Mouse (Mus musculus) CH12.LX (cell line): Measurements from ENCODE around the gene Maco1. TPM values are rescaled to one million over a fixed set of nuclear protein-coding genes. Genes with fewer than 3 reads are reported as not detected.

ENCODE experiments used
- DNase-seq: peaks from one replicate; pipeline ENCODE4 v3.0.0-alpha.2; 2013; ENCODE audit errors: extremely low read depth
- H3K27ac ChIP-seq: 2 replicates; pipeline ENCODE4 v1.5.1; 2012; ENCODE audit warnings: low read depth, mild to moderate bottlenecking, control low read depth, moderate library complexity; ENCODE audit not compliant: insufficient read depth
- H3K27me3 ChIP-seq: replicated peaks from 2 replicates; pipeline ENCODE3; 2012; ENCODE audit warnings: inconsistent platforms
- H3K36me3 ChIP-seq, 2 experiments: replicated peaks in 1 of 2; 2 replicates each; pipeline versions ENCODE3 to v1.6.1; 2012; ENCODE audit warnings: inconsistent platforms in 1 of 2, low read length in 1 of 2, mild to moderate bottlenecking in 1 of 2, mixed read lengths in 1 of 2, moderate library complexity in 1 of 2; ENCODE audit not compliant: control insufficient read depth in 1 of 2, insufficient read depth in 1 of 2
- H3K4me1 ChIP-seq, 2 experiments: 2 replicates each; pipeline ENCODE4 v1.6.1; 2012; ENCODE audit warnings: inconsistent platforms in 1 of 2, moderate library complexity in 1 of 2; ENCODE audit not compliant: insufficient read depth in 2 of 2, control insufficient read depth in 1 of 2
- H3K4me2 ChIP-seq: 2 replicates; pipeline ENCODE4 v1.6.1; 2012; ENCODE audit warnings: low read depth, mild to moderate bottlenecking, control low read depth; ENCODE audit not compliant: poor library complexity, insufficient read depth, severe bottlenecking
- H3K4me3 ChIP-seq, 3 experiments: fragments of 150-350 bp in 1 of 3; sonication (generic) in 1 of 3; replicated peaks in 1 of 3; 2 replicates each; pipeline versions ENCODE3 to v1.5.1; 2011 to 2012; ENCODE audit warnings: low read depth in 2 of 3, low read length in 2 of 3, mild to moderate bottlenecking in 2 of 3, moderate library complexity in 2 of 3, control low read depth in 1 of 3, improper control_type of control experiment in 1 of 3, inconsistent platforms in 1 of 3, mixed read lengths in 1 of 3; ENCODE audit not compliant: poor library complexity in 1 of 3
- H3K79me2 ChIP-seq: replicated peaks from 2 replicates; pipeline ENCODE4 v1.6.1; 2012; ENCODE audit warnings: mild to moderate bottlenecking, moderate library complexity; ENCODE audit not compliant: control insufficient read depth, poor library complexity, insufficient read depth, severe bottlenecking; ENCODE audit errors: extremely low read depth
- H3K9ac ChIP-seq: 2 replicates; pipeline ENCODE4 v1.6.1; 2012; ENCODE audit warnings: low read depth, mild to moderate bottlenecking, control low read depth, moderate library complexity; ENCODE audit not compliant: insufficient read depth
- H3K9me3 ChIP-seq: replicated peaks from 2 replicates; pipeline ENCODE3; 2012; ENCODE audit warnings: low read length, inconsistent platforms, mixed read lengths
- CHD1 ChIP-seq: IDR thresholded peaks from 2 replicates; pipeline ENCODE4 v1.6.1; 2012; ENCODE audit warnings: low read depth, low read length, improper control_type of control experiment, inconsistent platforms
- CHD2 ChIP-seq: IDR thresholded peaks from 2 replicates; pipeline ENCODE4 v1.6.1; 2011; ENCODE audit warnings: low read length, improper control_type of control experiment
- CTCF ChIP-seq, 2 experiments: IDR thresholded peaks in 1 of 2; conservative IDR thresholded peaks in 1 of 2; 2 replicates each; pipeline ENCODE4 v1.5.1; 2011 to 2012; ENCODE audit warnings: low read depth in 2 of 2, low read length in 2 of 2, improper control_type of control experiment in 1 of 2, inconsistent platforms in 1 of 2, mild to moderate bottlenecking in 1 of 2, moderate library complexity in 1 of 2
- E2F4 ChIP-seq: IDR thresholded peaks from 2 replicates; pipeline ENCODE4 v1.6.1; 2011; ENCODE audit warnings: low read depth, low read length, improper control_type of control experiment; ENCODE audit not compliant: insufficient replicate concordance
- EP300 ChIP-seq: IDR thresholded peaks from 2 replicates; pipeline ENCODE4 v1.6.1; 2011; ENCODE audit warnings: low read length, improper control_type of control experiment
- ETS1 ChIP-seq: conservative IDR thresholded peaks from 2 replicates; pipeline ENCODE4 v1.6.1; 2012; ENCODE audit warnings: low read depth, mild to moderate bottlenecking, inconsistent platforms, low read length, improper control_type of control experiment, moderate library complexity
- HCFC1 ChIP-seq: IDR thresholded peaks from 2 replicates; pipeline ENCODE4 v1.6.1; 2012; ENCODE audit warnings: low read depth, mild to moderate bottlenecking, inconsistent platforms, low read length, improper control_type of control experiment
- IRF4 ChIP-seq: IDR thresholded peaks from 2 replicates; pipeline ENCODE4 v1.6.1; 2014; ENCODE audit warnings: low read depth, mild to moderate bottlenecking, inconsistent platforms, low read length, improper control_type of control experiment
- JUND ChIP-seq: conservative IDR thresholded peaks from 2 replicates; pipeline ENCODE4 v1.6.1; 2011; ENCODE audit warnings: low read depth, low read length, improper control_type of control experiment
- KAT2A ChIP-seq: IDR thresholded peaks from 2 replicates; pipeline ENCODE4 v1.6.1; 2012; ENCODE audit warnings: low read length, improper control_type of control experiment, inconsistent platforms; ENCODE audit not compliant: insufficient replicate concordance
- MAX ChIP-seq: IDR thresholded peaks from 2 replicates; pipeline ENCODE4 v1.6.1; 2011; ENCODE audit warnings: low read length, improper control_type of control experiment
- MAZ ChIP-seq: IDR thresholded peaks from 2 replicates; pipeline ENCODE4 v1.6.1; 2012; ENCODE audit warnings: low read depth, mild to moderate bottlenecking, inconsistent platforms, low read length, improper control_type of control experiment, moderate library complexity
- MEF2A ChIP-seq: IDR thresholded peaks from 2 replicates; pipeline ENCODE4 v1.6.1; 2014; ENCODE audit warnings: low read depth, mild to moderate bottlenecking, inconsistent platforms, low read length, improper control_type of control experiment, borderline replicate concordance
- MXI1 ChIP-seq: IDR thresholded peaks from 2 replicates; pipeline ENCODE4 v1.6.1; 2011; ENCODE audit warnings: mild to moderate bottlenecking, low read depth, low read length, improper control_type of control experiment
- MYC ChIP-seq: IDR thresholded peaks from 2 replicates; pipeline ENCODE4 v1.6.1; 2011; ENCODE audit warnings: low read depth, mild to moderate bottlenecking, improper control_type of control experiment, low read length
- NELFE ChIP-seq: IDR thresholded peaks from 2 replicates; pipeline ENCODE4 v1.6.1; 2011; ENCODE audit warnings: low read depth, low read length, improper control_type of control experiment
- NRF1 ChIP-seq: IDR thresholded peaks from 2 replicates; pipeline ENCODE4 v1.6.1; 2014; ENCODE audit warnings: low read depth, mild to moderate bottlenecking, inconsistent platforms, low read length, improper control_type of control experiment, moderate library complexity
- PAX5 ChIP-seq: IDR thresholded peaks from 2 replicates; pipeline ENCODE4 v1.6.1; 2012; ENCODE audit warnings: low read length, inconsistent platforms, mixed read lengths
- POLR2A ChIP-seq: IDR thresholded peaks from 2 replicates; pipeline ENCODE4 v1.6.1; 2011; ENCODE audit warnings: low read depth, mild to moderate bottlenecking, improper control_type of control experiment, low read length
- SIN3A ChIP-seq: IDR thresholded peaks from 2 replicates; pipeline ENCODE4 v1.6.1; 2012; ENCODE audit warnings: low read length, improper control_type of control experiment, inconsistent platforms
- SMC3 ChIP-seq: IDR thresholded peaks from 2 replicates; pipeline ENCODE4 v1.6.1; 2011; ENCODE audit warnings: low read depth, low read length, improper control_type of control experiment
- TCF12 ChIP-seq: IDR thresholded peaks from 2 replicates; pipeline ENCODE4 v1.6.1; 2014; ENCODE audit warnings: low read depth, mild to moderate bottlenecking, inconsistent platforms, low read length, improper control_type of control experiment
- UBTF ChIP-seq: IDR thresholded peaks from 2 replicates; pipeline ENCODE4 v1.6.1; 2012; ENCODE audit warnings: low read depth, mild to moderate bottlenecking, inconsistent platforms, low read length, improper control_type of control experiment, moderate library complexity
- USF1 ChIP-seq: IDR thresholded peaks from 2 replicates; pipeline ENCODE4 v1.6.1; 2014; ENCODE audit warnings: low read depth, mild to moderate bottlenecking, inconsistent platforms, low read length, improper control_type of control experiment
- USF2 ChIP-seq: conservative IDR thresholded peaks from 2 replicates; pipeline ENCODE4 v1.6.1; 2011; ENCODE audit warnings: low read depth, low read length, improper control_type of control experiment
- ZMIZ1 ChIP-seq: IDR thresholded peaks from 2 replicates; pipeline ENCODE4 v1.6.1; 2012; ENCODE audit warnings: low read depth, mild to moderate bottlenecking, inconsistent platforms, low read length, improper control_type of control experiment
- dilution Hi-C: fragments of 300-500 bp; cut with MboI; formaldehyde crosslinking; loops from 2 replicates; pipeline ENCODE4 v1.14.3; 2020; ENCODE audit warnings: low sequenced_read_pairs; ENCODE audit not compliant: extremely low pct_unique_long_range_greater_than_20kb, extremely low pct_ligation_motif_present
- in situ Hi-C: fragments of 300-500 bp; cut with MboI; formaldehyde crosslinking; loops from 3 replicates; pipeline ENCODE4 v1.14.3; 2019; ENCODE audit warnings: low sequenced_read_pairs, low pct_ligation_motif_present, low pct_unique_long_range_greater_than_20kb, mixed read lengths
- polyA plus RNA-seq: library from polyadenylated mRNA; unstranded; fragments of >175 nt; gene quantifications from 2 replicates; pipeline ENCODE4 v1.2.1, GENCODE M21; 2012; ENCODE audit warnings: low read depth; ENCODE audit not compliant: insufficient read length
- total RNA-seq, 2 experiments: library from RNA; depleted of rRNA; stranded (reverse); fragments of 300-350 nt in 1 of 2; fragments of >200 nt in 1 of 2; gene quantifications; 2 replicates each; pipeline ENCODE4 v1.2.3; 2012 to 2014

The Maco1 gene
- total and polyA plus RNA-seq, 3 experiments = 15.8 to 19.8 (median 17.3) TPM

DNA sequence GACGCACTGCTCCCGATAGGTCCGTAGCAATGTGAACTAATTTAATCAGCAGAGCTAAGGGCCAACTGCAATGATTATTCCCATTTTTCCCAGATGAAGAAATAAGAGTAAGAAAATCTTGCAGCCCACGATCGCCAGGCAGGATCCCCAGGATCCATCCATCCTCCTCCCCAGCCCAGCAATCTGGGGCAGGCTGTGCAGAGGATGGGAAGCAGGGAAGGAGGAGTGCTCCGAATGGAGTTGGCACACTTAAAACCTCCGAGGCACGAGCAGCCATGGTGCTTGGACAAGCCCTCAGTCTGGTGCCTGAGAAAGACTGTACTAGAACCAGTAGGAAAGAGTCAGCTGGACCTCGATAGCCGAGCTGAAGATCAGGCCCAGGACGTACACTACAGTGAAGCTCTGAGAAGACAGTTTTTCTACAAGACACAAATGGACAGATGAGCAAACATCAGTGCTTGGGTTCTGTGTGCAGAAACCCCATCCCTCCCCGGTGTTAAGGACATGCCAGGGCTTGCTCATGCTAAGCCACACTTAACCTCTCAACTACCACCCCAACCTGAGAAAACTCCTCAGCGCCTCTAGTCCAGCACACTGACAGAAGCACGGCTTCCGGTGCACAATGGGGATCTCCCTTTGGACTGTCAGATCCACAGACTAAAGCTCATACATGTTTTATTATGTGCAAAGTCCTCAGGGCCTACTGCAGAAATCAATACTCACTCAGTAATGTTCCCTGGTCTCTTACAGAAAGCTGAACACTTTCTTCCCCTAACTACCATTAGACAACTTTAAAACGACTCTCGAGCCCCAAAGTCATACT is 39.5 kb downstream of the Maco1 start:
- Histone ChIP-seq H3K27me3 (no peaks in the 10 kb centered on the region), H3K4me1 (peaks cover 11 to 56% of the 10 kb centered on the region in 2 experiments), H3K4me2 (peak overlapping the region; percentile 18; the same call in 1 of the 2 replicates), H3K9me3 (no peaks in the 10 kb centered on the region), H3K27ac (peak overlapping the region; percentile 64), H3K79me2 (no peaks in the 10 kb centered on the region), H3K36me3 (peaks cover 19 to 48% of the 10 kb centered on the region in 2 experiments), H3K9ac (no peak overlapping the region), H3K4me3 (no peak overlapping the region)
- dilution Hi-C loops = no loop called here
- in situ Hi-C loops = no loop called here
- no peak for TF ChIP-seq JUND
- no peak for TF ChIP-seq UBTF
- TF ChIP-seq KAT2A = no peak
- no peak for TF ChIP-seq SMC3
- TF ChIP-seq E2F4 = no peak
- TF ChIP-seq NELFE = 0 out of 2 replicates have a peak, but pooled peaks have one; percentile 19
- TF ChIP-seq POLR2A = peak; percentile 32; the same call in 1 of the 2 replicates
- TF ChIP-seq ETS1 = no peak; the same call in 1 of the 2 replicates
- peak; percentile 58; the same call in 1 of the 2 replicates for TF ChIP-seq MXI1
- peak; percentile 50; the same call in 1 of the 2 replicates for TF ChIP-seq MEF2A
- no peak for TF ChIP-seq ZMIZ1
- TF ChIP-seq EP300 = peak; percentile 30; the same call in 1 of the 2 replicates
- 0 out of 2 replicates have a peak, but pooled peaks have one; percentile 5 for TF ChIP-seq CHD2
- no peak for TF ChIP-seq USF1
- TF ChIP-seq CHD1 = peak; percentile 98
- no peak for TF ChIP-seq CTCF (conservative IDR thresholded peaks at IDR 0.05 in 1 of 2, IDR thresholded peaks at IDR 0.05 in 1 of 2; ENCODE audit: low read depth in 2 of 2, low read length in 2 of 2)
- no peak for TF ChIP-seq USF2
- 0 out of 2 replicates have a peak, but pooled peaks have one; percentile 26 for TF ChIP-seq HCFC1
- peak; percentile 62; the same call in 1 of the 2 replicates for TF ChIP-seq MYC
- TF ChIP-seq PAX5 = no peak
- peak; percentile 62; the same call in 1 of the 2 replicates for TF ChIP-seq MAZ
- TF ChIP-seq TCF12 = peak; percentile 47; the same call in 1 of the 2 replicates
- no peak for TF ChIP-seq MAX
- TF ChIP-seq NRF1 = no peak
- TF ChIP-seq IRF4 = peak; percentile 56; the same call in 1 of the 2 replicates
- TF ChIP-seq SIN3A = peak; percentile 51; the same call in 1 of the 2 replicates
- peak; percentile 55 for DNase-seq
